Mouse (Mus musculus) cortical plate, adult 2 months (tissue): ENCODE results near the gene Dgcr2.

Experiments
- CTCF ChIP-seq: fragments of 200-500 bp; IDR thresholded peaks from 2 replicates; pipeline ENCODE4 v1.5.1; 2011; ENCODE audit warnings: mild to moderate bottlenecking, control low read depth, low read length; ENCODE audit not compliant: insufficient read depth; ENCODE audit errors: extremely low read depth
- POLR2A ChIP-seq: fragments of 200-500 bp; IDR thresholded peaks from 2 replicates; pipeline ENCODE4 v1.6.1; 2011; ENCODE audit warnings: mild to moderate bottlenecking, low read length, control low read depth; ENCODE audit not compliant: insufficient read depth; ENCODE audit errors: extremely low read depth

DNA sequence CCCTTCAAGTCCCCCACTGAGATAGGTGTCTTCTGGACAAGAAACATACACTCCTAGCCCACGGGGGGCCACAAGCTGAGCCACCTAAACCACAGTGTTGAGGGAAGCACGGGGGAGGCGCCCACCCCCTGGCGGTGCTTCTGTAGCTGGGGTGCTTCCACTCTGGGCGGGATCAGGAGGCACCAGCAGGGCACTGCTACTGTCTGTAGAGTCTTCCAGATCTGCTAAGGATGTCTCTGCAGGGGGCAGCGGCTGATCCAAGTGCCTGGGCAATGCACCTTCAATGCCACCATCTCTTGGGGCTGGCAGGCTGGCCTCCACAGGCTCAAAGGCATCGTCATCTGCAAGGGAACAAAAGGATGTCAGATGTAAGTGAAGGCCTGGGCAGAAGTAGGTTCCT, 55.9 kb downstream of the Dgcr2 start:
- TF ChIP-seq CTCF (no peak), POLR2A (no peak)
